Mouse (Mus musculus) G1E (cell line): ENCODE data around the gene Sult2b1.

ENCODE experiments used
- CTCF ChIP-seq: IDR thresholded peaks from 2 replicates; pipeline ENCODE4 v1.5.1; 2012; ENCODE audit warnings: low read depth, low read length, inconsistent platforms, mixed read lengths
- GATA1 ChIP-seq: IDR thresholded peaks from 2 replicates; pipeline ENCODE4 v1.6.1; 2012; ENCODE audit warnings: borderline replicate concordance, low read length, inconsistent platforms, mixed read lengths

GRCm38 (mm10) chr7:45831128-45831525 is 46.7 kb upstream of the Sult2b1 start:
- no peak for TF ChIP-seq GATA1
- TF ChIP-seq CTCF: no peak
